Mouse (Mus musculus): ENCODE data around the gene Gm21103. TPM values are rescaled to one million over a fixed set of nuclear protein-coding genes. Genes with fewer than 3 reads are reported as not detected.
"Not testable (repeated sequence)": the region's sequence is repeated elsewhere in the genome, so short reads cannot be mapped to it uniquely, and the experiment has no call there.

The Gm21103 gene
- polyA plus RNA-seq (2015; fragmentation: Nextera tagmentation; extraction: Ambion mirVana): not detected in 2 replicates

DNA sequence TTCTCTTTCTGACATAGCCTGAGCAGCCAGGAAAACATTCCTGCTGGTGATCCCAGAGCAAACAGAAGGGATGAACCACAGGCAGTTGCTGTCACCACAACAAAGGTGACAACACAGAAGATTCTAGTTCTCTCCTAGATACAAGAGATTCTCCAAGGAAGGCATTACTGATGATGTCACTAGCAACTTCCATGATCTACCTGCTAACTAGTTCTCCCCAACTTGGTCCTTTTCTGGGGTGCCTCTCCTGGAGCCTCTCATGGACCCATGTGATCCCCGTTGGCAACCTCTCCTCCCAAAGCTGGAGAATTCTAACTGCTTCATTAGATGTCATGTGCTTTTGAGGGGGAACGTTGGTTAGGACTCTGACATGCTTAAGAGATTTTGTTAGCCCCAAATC, at the start of gene Gm21103:
Gene Gm21103 (minus strand): TSS at position 101 of the 400 bp plus-strand sequence.
- not testable (repeated sequence) for H3K36me3 ChIP-seq; H3K4me2 ChIP-seq; H3K9ac ChIP-seq; H3K9me3 ChIP-seq; H3K27ac ChIP-seq (replicated peaks); H3K27me3 ChIP-seq; H3K4me1 ChIP-seq (replicated peaks); ATAC-seq (ENCODE audit: low read depth); H3K4me3 ChIP-seq
- WGBS: 82% methylated on average over 2 of the region's 2 CpGs

DNA sequence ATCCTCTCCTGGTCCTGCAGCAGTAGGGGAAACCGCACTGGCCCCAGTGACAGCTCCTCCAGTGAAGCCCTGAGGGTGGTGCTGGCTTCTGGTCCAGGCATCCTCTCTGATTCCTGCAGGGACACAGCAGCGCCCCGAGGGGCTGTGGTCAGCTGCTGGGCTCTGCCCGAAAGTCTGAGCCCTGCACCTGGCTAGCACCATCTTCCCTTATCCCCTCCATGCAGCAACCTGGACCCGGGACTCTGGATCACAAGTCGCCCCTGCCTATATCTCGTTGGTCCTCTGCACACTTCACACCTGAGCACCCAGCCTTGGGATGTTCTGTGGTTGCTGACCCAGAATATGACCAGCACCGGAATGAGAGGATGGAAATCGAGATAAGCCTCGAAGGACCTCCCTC, 38.9 kb upstream of the Gm21103 start, which contains the start of gene Gm3618:
Gene Gm3618 (minus strand): TSS at position 101 of the 400 bp plus-strand sequence.
- H3K27ac ChIP-seq (replicated peaks); H3K4me1 ChIP-seq (replicated peaks); ATAC-seq (ENCODE audit: low read depth); H3K4me2 ChIP-seq; H3K9me3 ChIP-seq; H3K27me3 ChIP-seq; H3K36me3 ChIP-seq; H3K4me3 ChIP-seq; H3K9ac ChIP-seq: not testable (repeated sequence)
- no CpG with 5 or more reads among the region's 10 CpGs for WGBS

- H3K27me3 ChIP-seq; H3K27ac ChIP-seq (replicated peaks); H3K4me1 ChIP-seq (replicated peaks); H3K36me3 ChIP-seq; ATAC-seq (ENCODE audit: low read depth); H3K9me3 ChIP-seq: not testable (repeated sequence)
- 2% methylated on average over 52 of the region's 57 CpGs for WGBS
- Histone ChIP-seq H3K4me3 (peak within 1 kb of the TSS; percentile 53), H3K4me2 (peak within 1 kb of the TSS; percentile 62), H3K9ac (peak within 1 kb of the TSS; percentile 75)
Observed at GRCm38 (mm10) chr14:6286931-6287715, 17.5 kb downstream of the Gm21103 start, which contains the start of gene Gm3411. TSS of gene Gm3411 (minus strand) at chr14:6287250.

Other genes starting within 250 kb of the Gm21103 start
- not detected in 2 replicates for gene Gm6337, start 246.6 kb downstream of the Gm21103 start, polyA plus RNA-seq (2015; fragmentation: Nextera tagmentation; extraction: Ambion mirVana)
- 1.9 and 3.1 TPM in 2 replicates for gene Gm8206, start 210.9 kb downstream of the Gm21103 start, polyA plus RNA-seq (2015; fragmentation: Nextera tagmentation; extraction: Ambion mirVana)
- gene Gm3468, start 196.2 kb downstream of the Gm21103 start, polyA plus RNA-seq (2015; fragmentation: Nextera tagmentation; extraction: Ambion mirVana): 4.3 and 4.4 TPM in 2 replicates
- gene Gm3476, start 179.0 kb downstream of the Gm21103 start, polyA plus RNA-seq (2015; fragmentation: Nextera tagmentation; extraction: Ambion mirVana): not detected in 2 replicates
- gene Gm21560, start 85.6 kb downstream of the Gm21103 start, polyA plus RNA-seq (2015; fragmentation: Nextera tagmentation; extraction: Ambion mirVana): not detected in 2 replicates
- gene Gm3411, start 17.6 kb downstream of the Gm21103 start, polyA plus RNA-seq (2015; fragmentation: Nextera tagmentation; extraction: Ambion mirVana): 5.9 and 6.0 TPM in 2 replicates
- not detected in 2 replicates for gene Gm3618, start 38.8 kb upstream of the Gm21103 start, polyA plus RNA-seq (2015; fragmentation: Nextera tagmentation; extraction: Ambion mirVana)
- not detected in 2 replicates for gene Gm16440, start 85.5 kb upstream of the Gm21103 start, polyA plus RNA-seq (2015; fragmentation: Nextera tagmentation; extraction: Ambion mirVana)
- gene Gm3591, start 107.6 kb upstream of the Gm21103 start, polyA plus RNA-seq (2015; fragmentation: Nextera tagmentation; extraction: Ambion mirVana): 4.9 and 5.5 TPM in 2 replicates
- gene Gm3594, start 139.8 kb upstream of the Gm21103 start, polyA plus RNA-seq (2015; fragmentation: Nextera tagmentation; extraction: Ambion mirVana): not detected in 2 replicates
- not detected in 2 replicates for gene Gm8356, start 232.4 kb upstream of the Gm21103 start, polyA plus RNA-seq (2015; fragmentation: Nextera tagmentation; extraction: Ambion mirVana)

Measured in neural tube, embryonic 13.5 days (tissue).